Mouse (Mus musculus): ENCODE data around the gene Fkbp11.
"Not testable (repeated sequence)": the region's sequence is repeated elsewhere in the genome, so short reads cannot be mapped to it uniquely, and the experiment has no call there.

The Fkbp11 gene

DNA sequence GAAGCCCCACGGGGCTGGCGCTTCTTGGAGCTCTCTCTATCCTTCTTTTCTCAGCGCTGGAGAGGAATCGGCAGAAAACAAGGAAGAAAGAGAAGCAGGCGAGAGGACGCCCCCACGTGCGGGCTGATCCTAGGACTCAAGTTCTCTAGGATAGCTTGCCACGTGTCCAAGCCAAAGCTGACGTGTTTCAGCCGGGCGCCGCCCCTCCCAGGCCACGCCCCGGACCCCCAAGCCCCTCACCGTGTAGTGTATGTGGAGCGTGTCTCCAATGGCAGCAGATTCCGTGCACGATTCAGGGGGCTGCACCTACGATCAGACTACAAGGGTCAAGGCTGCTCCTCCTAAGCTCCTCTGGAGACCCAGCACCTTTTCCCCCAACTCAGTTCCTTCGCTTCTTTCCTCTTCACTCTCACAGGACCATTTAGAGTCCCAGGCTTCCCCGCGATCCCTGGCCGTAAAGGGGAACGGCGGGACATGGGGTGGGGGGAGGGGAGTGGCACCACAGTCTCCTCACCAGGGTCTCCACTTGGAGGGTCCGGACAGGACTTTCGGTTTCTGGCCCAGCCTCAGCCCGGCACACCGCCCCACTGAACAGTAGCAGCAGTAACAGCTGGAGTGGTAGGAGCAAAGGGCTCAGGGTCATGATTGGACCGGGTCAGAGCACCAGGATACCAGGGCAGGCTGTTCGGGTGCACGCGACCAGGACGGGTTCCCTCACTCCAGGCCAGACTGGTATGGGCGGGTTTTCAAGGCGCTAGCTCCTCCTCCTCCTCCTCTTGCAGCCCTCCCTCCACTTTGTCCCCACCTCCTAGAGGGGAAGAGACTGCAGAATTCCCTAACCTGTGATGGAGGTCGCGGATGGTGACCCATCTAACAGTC is at the start of gene Fkbp11:
Gene Fkbp11 (minus strand): TSS at position 756 of the 879 bp plus-strand sequence.
- DNase-seq, result peak; percentile 18

DNA sequence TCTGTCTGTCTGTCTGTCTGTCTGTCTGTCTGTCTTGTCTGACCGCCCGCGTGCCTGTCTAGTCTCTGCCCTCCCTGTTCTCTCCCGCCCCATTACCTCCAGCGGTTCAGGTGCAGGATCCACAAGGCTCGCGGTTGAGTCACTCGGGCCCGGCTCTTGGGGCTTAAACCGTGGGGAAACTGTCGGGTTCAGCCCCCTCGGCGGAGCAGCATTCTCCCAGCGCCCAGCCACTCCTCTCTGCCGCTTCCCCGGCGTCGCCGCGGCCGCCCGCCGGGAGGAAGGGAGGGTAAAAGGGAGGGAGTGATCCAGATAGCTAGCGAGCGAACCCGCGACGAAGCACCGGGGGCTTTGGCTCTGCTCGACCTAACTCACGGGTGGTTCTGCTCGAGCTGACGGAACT is 49.8 kb upstream of the Fkbp11 start, which contains the start of gene Wnt10b:
Gene Wnt10b (minus strand): TSS at position 389 of the 400 bp plus-strand sequence.
- no peak for DNase-seq

DNA sequence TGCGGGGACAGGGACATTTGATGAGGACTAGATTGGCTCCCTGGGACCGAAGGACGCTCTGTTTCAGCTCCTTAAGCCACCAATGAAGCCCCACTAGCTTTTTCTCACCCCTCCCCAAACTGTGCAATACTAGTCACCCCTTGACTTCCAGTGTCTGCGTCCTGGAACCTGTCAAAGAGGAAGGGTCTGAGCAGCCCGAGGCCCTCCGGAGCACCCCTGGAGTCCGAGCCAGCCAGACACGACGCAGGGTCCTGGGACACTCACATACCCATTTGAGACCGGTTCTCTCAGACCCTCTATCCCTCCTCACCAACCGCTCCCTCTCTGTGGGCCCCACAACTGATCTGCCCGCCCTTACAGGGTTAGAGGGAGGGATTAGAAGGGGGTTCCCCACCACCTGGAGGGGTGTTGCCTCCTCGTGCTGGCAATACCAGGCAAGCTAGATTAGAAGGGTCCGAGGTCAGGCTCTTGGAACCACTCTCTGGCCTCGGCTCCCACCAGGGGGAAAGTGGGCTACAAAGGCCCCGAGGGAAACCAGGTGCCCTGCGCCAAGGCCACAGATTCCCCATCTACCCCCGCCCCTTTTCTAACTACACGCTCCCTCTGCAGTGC is 49.1 kb upstream of the Fkbp11 start:
- DNase-seq, result no peak

DNA sequence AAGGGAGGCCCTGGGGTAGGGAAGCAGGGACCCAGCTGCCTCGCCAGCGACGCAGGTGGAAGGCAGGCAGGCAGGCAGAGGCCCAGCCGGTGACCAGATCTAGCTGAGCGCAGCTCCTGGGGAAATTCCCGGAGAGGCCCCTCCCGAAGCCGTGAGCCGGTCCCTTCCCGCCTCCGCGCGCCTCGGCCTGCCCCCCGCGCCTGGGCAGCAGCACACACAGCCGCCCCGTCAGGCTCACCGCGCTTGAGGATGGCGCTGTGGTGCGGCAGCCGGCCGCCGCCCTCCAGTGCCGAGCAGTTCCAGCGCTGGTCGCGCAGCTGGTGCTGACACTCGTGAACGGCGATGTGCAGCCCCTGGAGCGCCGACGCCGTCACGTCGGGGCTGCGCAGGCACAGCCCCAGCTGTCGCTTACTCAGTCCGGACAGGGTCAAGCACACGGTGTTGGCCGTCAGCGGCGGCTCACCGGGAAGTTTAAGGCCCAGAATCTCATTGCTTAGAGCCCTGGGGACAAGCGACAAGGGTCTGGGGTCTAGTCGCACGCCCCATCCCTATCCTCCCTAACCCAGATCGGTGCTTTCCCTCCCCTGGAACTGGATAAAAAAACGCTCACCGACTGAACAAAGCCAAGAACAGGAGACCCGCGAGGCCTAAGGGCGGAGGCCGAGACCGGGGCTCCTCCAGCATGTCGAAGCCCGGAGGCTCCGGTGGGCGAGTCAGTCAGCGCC is 48.4 kb upstream of the Fkbp11 start:
- DNase-seq, result no peak

DNA sequence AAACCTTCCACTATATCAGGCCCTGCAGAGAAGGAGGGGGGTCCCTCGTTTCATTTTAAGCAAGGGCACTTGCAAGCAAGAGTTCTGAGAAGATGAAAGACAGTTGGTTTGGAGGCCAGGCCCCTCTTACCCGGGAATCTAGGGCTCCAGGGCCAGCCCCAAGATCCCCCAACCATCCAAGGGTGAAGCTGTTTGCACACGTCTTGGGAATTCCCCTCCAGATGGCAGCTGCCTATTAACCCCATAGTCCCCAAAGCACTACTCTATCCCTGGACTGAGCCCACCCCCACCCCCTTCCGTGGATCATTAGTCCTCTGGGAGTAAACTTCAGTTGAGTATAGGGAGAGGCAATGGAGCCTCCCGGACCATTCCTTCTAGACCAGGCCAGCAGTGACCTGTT is 47.5 kb upstream of the Fkbp11 start:
- no peak for DNase-seq

DNA sequence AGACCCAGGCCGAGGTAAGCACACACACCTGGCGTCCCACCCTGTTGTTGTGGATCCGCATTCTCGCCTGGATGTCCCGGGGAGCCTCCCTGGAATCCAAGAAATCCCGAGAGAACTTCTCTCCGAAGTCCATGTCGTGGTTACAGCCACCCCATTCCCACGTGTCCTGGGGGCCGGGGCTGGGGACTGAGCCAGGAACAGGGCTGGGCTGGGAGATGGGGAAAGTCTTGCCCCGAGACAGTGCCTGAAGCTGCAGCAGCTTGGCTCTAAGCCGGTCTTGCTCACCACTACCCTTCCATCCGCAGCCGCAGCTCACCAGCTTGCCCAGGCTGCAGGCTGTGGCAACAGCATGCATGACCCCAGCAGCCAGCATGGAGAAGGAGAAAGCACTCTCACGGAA is 46.1 kb upstream of the Fkbp11 start:
- no peak for DNase-seq

DNA sequence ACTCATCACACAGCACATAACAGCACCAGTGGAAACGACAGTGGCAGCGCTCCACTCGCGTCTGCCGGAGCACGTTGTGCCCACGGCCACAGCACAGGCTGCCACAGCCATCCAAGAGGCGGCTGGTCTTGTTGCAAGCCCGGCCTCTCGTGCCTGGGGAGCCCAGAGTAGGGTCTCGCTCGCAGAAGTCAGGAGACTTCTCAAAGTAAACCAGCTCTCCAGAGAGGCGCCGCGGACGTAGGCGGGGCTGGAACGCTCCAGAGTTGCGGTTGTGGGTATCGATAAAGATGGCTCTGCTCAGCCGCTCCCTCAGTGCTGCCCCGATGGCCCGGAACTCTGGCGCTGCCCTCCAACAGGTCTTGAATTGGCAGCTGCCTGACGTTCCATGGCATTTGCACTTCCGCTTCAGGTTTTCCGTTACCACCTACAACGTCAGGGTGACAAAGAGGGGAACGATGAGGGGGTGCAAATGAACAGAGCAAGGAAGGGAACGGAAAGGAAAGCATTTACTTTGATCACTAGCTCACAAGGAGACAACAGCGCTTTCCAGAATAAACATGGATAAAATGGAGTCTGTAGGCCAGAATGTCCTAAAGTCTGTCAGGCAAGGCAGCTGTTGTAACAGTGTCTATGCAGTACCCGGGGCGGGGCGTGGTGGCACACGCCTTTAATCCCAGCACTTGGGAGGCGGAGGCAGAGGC is 44.7 kb upstream of the Fkbp11 start:
- no peak for DNase-seq

DNA sequence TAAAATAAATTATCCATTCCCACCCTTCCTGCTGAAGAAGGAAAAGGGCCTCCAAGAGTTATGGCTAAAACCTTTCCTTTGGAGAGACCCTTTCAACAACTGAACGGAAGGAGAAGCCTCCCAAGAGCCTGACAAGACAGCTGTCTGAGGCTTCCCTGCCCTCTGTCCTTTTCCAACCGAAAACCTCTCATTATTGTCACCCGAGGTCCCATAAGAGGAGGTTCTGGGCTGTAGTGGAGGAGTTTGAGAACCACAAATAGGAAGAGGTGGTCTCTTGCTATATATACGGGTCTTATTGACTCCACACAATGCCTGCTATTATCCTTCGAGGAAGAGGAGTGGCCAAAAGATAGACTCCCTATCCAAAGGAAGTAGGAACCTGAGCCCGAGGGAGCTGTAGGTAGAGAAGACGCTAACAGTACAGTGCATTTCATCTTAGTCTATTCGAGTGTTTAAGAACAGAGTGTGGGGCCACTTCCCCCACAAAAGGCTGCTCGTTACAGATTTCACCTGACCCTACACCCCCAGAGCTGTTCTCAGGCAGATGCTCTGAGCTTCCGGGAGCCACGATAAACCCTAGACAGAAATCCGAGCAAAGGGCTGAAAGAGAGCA is 43.9 kb upstream of the Fkbp11 start:
- no peak for DNase-seq

DNA sequence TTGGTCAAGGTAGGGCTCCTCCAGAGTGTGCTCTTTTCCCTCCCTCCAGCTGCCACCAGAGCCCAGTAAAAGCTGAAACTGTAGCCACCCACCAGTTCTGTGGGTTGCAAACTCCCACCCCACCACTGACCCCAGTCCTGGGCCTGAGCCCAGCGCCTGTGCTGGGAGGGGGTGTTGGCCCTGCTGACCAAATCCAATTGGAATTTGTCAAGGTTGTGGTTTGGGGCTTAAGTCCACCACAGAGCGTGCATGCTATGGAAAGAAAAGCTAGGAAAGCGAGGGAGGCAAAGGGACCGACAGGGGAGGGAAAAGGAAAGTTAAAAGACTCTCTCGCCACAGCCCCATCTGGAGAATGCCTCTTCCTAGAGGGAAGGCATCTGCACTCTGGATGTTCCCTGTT is 40.3 kb upstream of the Fkbp11 start:
- no peak for DNase-seq

DNA sequence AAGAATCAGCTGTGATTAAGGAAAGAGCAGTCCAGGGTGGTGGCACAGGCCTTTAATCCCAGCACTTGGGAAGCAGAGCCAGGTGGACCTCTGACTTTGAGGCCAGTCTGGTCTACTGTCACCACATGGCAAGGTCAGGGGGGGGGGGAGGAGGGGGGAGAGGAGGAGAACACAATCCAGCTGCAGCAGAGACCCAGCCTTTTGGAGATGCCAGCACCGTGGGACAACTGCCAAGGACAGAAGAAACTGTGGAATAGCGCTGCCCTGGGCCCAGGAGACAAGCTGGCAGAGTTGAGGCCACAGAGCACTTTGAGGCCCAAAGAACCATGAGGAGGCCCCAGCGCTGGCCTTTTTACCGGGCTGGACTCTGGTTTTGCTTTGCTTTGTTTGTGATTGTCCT is 37.9 kb upstream of the Fkbp11 start:
- no peak for DNase-seq

DNA sequence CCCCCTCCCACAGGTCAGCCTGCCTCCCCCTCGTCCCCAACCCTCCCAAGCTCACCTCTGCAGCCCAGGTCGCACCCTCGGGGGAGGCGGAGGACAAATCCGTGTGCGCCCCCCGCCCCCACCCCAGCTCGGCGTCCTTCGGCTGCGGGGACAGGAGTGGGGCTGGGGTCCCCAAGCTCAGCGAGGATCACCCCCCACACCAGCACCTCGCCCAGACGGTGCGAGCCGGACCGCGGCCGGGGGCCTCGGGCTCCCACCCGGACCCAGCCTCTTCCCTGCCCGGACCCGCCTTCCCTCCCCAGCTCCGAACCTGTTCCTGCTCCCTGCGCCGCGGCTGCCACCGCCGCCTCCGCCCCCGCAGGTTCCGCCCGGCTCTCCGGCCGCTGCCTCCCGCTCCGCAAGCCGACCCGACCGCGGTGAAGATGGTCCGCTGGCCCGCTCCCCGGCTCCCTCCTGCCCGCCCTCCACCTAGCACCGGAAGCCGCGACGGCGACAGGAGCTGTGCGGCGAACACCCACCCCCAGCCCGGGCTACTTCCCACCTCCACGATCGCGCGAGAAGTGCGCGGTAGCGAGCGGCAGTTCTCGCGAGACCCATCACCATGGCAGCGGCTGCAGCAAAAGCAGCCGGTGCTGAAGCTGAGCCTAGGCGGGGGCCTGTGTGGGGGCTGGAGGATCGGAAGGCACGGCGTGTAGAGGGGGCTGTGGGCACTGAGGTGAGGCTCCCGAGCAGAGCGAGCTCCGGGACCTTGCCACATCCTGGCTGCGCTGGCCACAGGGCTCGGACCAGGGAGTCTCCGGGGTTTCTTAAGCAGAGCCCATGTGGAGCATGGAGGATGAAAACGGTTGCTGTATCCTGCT is 34.9 kb upstream of the Fkbp11 start, which contains the start of gene Arf3:
Gene Arf3 (minus strand): TSS at position 545 of the 860 bp plus-strand sequence.
- peak; percentile 90 for DNase-seq

DNA sequence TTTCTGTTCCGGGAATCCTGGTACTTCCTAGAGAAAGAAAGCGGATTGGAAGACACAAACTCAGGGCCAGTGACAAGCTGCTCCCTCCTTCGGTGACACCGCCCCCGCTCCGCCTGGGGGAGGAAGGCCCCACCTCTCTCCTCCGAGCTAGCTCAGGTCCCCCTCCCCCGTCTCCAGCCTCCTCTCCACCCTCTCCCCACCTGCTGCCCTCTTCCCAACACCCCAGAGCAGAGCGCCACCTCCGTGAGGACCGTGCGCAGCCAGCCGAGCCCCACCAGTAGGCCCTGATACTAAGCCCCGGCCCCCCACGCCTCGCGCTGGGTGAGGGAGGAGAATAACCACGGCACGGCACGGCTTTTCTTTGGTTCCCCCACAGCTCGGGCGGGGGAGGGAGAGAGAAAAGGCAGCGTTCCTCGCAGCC is 34.2 kb upstream of the Fkbp11 start:
- peak; percentile 62 for DNase-seq

DNA sequence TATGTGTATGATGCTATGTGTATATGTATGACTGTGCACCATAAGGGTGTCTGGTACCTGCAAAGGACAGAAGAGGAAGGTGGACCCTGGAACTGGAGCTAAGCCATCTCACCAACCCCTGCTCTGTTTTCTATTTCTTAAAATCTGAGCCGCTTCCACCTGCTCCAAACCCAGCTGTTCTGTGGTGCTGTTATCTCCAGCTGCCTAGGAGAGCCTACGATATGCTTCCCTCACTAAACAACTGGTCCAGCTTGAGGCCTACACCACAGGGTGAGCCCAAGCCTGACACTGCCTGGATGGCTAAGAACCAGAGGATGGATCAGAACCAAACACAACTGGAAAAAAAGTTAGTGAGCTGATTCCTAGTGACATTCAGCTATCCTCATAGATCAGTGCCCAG is 26.1 kb upstream of the Fkbp11 start:
- no peak for DNase-seq

DNA sequence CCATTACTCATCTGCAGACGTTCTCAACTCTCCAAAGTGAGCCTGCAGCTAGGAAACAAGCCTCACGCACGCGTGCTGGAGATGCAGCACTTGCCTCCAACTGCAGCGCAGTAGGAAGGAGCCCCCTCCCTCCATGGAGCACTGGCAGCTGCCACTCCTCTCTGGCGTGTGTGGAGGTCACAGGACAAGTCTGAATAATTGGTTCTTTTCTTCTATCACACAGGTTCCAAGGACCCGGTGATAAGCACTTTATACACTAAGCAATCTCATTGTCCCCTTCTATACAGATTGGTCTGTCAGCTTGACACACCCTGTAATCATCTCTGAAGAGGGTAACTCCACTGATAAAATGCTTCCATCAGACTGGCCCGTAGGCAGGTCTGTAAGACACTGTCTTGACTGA is 25.0 kb upstream of the Fkbp11 start:
- no peak for DNase-seq

DNA sequence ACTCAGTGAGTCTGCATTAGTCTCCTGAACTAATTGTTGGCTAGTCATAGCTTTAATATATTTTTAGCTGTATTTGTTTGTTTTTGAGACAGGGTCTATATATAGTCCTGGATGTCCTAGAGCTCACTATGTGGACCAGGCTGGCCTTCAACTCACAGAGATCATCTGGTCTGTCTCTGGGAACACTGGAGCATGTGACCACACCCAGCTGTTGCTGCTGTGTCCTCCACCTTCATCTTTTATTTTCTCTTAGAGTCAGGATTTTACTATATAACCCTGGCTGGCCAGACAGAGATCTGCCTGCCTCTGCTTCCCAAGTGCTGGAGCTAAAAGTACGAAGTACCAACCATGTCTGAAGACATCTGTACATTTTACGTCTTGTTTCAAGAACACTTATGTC is 21.1 kb upstream of the Fkbp11 start:
- no peak for DNase-seq

DNA sequence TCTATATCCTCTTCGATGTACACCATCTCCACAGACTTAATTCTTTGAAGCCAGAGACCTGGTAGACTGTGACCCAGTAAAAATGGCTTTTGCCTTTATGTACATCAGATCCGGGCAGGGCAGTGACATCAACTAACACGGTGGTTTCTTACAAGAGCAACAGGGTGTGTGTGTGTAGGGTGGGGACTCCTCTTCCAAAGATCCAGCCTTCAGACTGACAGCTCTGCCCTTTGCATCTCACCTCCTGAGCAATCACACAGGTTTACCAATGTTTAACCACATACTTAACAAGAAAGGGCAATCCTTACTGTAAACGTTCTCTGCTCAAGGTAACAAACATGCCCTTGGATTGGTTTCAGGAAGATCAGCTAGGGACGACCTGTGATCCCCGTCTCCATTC is 19.3 kb upstream of the Fkbp11 start:
- no peak for DNase-seq

DNA sequence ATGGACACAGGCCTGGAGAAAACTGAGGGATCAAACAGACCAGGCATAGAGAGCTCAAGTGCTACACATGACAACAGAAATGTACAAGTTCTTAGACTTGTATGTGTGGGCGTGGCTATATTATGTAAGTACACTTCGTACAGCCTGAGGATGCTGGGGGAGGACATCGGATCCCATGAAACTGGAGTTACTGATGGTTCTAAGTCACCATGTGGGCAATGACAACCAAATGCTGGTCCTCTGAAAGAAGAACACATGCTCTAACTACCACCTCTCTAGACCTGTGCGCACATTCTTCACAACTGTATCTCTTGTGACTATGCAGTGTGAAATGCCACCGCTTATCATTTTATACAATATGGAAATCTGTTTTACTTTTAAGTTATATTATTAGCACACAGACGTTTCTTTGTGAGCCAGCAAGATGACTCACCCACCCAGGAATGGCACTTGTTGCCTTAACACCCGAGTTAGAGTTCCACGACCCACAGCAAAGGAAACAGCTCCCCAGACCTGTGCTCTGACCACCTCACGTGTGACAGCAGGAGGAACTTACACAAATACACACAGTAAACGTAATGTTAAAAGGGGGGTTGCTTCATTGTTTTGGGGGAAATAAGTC is 18.5 kb upstream of the Fkbp11 start:
- no peak for DNase-seq

DNA sequence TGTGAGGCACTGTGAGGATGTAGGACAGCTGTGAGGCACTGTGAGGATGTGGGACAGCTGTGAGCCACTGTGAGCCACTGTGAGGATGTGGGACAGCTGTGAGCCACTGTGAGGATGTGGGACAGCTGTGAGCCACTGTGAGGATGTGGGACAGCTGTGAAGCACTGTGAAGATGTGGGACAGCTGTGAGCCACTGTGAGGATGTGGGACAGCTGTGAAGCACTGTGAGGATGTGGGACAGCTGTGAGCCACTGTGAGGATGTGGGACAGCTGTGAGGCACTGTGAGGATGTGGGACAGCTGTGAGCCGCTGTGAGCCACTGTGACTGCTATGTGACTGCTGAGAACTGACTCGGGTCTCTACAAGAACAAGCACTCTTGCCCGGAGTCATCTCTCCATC is 15.9 kb upstream of the Fkbp11 start:
- DNase-seq, result not testable (repeated sequence)

DNA sequence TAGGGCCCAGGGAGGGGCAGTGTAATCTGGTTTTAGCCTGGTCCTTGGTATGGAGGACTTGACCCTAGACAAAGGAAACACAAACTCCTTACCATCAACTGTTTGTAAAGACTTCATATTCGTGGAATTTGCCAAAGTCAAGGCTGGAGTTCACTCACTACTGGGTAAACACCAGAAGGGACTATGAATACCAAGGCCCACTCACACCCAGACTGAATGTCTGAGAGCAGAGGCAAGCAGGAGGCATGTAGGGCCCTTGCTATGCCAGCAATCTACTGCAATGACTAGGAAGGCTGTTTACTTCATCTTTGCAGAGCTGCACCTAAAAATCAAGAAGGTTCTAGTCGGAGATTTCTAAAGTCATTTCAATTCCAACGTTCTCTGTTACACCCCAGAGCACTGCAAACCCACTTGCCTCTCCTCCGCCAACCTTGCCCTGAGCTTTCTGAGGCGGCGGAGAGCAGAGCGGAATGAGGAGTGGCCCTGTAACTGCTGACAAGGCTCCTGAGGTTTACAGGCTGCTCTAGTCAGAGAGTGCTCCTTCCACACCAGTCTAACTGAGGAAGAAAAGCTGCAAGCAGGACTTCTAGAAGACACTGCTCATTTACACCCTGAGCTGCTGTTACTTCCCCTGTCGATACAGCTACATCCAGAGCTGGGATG is 14.9 kb upstream of the Fkbp11 start:
- no peak for DNase-seq

DNA sequence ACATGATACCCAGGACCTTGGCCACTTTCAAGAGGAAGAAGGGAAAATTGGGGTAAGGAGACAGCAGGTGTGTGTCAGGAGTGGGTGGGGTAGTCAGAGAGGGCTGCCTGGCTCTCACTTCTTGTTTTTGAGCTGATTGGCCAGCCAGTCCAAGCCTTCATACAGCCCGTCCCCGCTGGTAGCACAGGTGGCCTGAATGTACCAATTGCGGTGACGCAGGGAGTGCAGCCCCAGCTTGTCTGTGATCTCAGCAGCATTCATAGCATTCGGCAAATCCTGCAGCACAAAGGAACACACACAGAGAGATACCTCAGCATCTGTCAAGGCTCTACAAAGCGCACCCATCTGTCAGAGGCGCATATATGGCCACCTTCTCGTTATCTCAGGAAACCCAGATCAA is 12.2 kb upstream of the Fkbp11 start:
- DNase-seq, result no peak

DNA sequence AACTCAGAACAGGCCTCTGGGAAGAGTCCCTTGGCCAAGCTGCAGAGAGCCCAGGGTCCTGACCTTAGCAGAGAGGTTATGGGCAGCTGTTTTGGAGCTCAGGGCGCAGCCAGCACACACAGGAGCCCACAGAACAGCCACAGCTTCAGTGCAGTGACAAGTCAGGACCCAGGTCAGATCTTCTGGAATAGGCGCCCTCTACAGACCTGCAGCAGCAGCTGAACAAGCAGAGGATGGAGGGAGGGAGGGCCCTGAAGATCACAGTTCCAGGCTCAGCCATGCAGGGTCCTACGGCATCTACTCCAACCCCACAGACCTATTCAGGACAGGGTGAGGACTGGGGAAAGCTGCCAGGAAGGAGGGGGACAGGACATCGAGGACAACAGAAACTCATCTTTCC is 10.8 kb upstream of the Fkbp11 start:
- no peak for DNase-seq

Measured in cerebellum, adult 11 months (tissue).